Mouse (Mus musculus) stomach, postnatal 0 days (tissue): ENCODE results near the gene 9130023H24Rik.

Experiments used
- CTCF ChIP-seq: IDR thresholded peaks from 2 replicates; pipeline ENCODE4 v1.5.1; 2016; ENCODE audit warnings: antibody characterized with exemption, low read depth, mild to moderate bottlenecking, moderate library complexity
- EP300 ChIP-seq: optimal IDR thresholded peaks from 2 replicates; pipeline ENCODE3; 2016; ENCODE audit warnings: antibody characterized with exemption

DNA sequence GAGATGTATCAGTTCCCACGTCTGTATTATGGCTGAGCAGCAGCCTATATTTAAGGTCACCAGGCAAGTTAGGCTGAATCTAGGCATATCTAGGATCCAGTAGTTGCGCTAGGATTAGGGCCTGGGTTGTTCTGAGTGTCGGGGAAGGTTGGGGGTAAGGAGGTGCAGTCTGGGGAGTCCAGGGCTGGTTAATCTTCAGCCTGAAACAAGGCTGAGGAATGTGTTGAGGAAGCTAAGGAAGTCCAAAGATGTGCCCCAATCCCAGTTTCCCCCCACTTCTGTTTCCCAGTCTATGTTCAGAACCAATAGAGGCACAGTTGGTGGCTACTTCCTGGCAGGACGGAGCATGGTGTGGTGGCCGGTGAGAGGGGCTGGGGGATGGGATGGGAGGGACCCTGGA lies 28.2 kb upstream of the 9130023H24Rik start:
- TF ChIP-seq CTCF (no peak), EP300 (no peak)
